In genomic region chr5:80611571-80611970, GRCm38 (mm10) we compare ENCODE assay signal across 34 mouse cellular contexts.
"Had no signal": no experiment of that assay in that cellular context is flagged by ENCODE, and none has a peak within 500 bp of the region (broad histone marks: within the 10 kb centered on the region; RNA-seq: fewer than 3 reads in every experiment).

No protein-coding gene starts in this region.

- H3K36me3 ChIP-seq: heart, embryonic 12.5 days; heart, embryonic 13.5 days; heart, embryonic 15.5 days; hindbrain, embryonic 10.5 days; hindbrain, embryonic 12.5 days; hindbrain, embryonic 13.5 days; hindbrain, embryonic 15.5 days; intestine, embryonic 15.5 days; kidney, embryonic 15.5 days had no signal

- H3K4me3 ChIP-seq: heart, embryonic 12.5 days; heart, embryonic 13.5 days; heart, embryonic 15.5 days; hindbrain, embryonic 10.5 days; hindbrain, embryonic 12.5 days; hindbrain, embryonic 13.5 days; hindbrain, embryonic 15.5 days; intestine, embryonic 15.5 days; kidney, embryonic 15.5 days; layer of hippocampus, adult 2 months; left cerebral cortex, adult 2 months had no signal

- DNase-seq: heart, postnatal 10 days; heart, postnatal 14 days; heart, postnatal 36 days; heart, postnatal 4 days; kidney, adult 11 months; kidney, adult 2 months; kidney, adult 8-10 months; kidney, adult 9 months; kidney, postnatal 10 days; kidney, postnatal 14 days; kidney, postnatal 25 days; kidney, postnatal 36 days; kidney, postnatal 4 days; layer of hippocampus, adult 9-11 months; layer of hippocampus, postnatal 36 days had no signal

- H3K9ac ChIP-seq: heart, embryonic 12.5 days; heart, embryonic 13.5 days; heart, embryonic 15.5 days; hindbrain, embryonic 12.5 days; hindbrain, embryonic 13.5 days; hindbrain, embryonic 14.5 days; hindbrain, embryonic 15.5 days; intestine, embryonic 15.5 days; kidney, embryonic 15.5 days had no signal

- H3K4me2 ChIP-seq: heart, embryonic 11.5 days; heart, embryonic 12.5 days; heart, embryonic 13.5 days; heart, embryonic 15.5 days; hindbrain, embryonic 12.5 days; hindbrain, embryonic 13.5 days; hindbrain, embryonic 14.5 days; hindbrain, embryonic 15.5 days; intestine, embryonic 15.5 days; kidney, embryonic 15.5 days had no signal

- H3K9me3 ChIP-seq: heart, embryonic 12.5 days; heart, embryonic 13.5 days; heart, embryonic 15.5 days; hindbrain, embryonic 10.5 days; hindbrain, embryonic 12.5 days; hindbrain, embryonic 13.5 days; hindbrain, embryonic 15.5 days; intestine, embryonic 15.5 days; kidney, embryonic 15.5 days had no signal

- H3K4me1 ChIP-seq: heart, embryonic 12.5 days; heart, embryonic 13.5 days; heart, embryonic 15.5 days; hindbrain, embryonic 10.5 days; hindbrain, embryonic 12.5 days; hindbrain, embryonic 13.5 days; hindbrain, embryonic 15.5 days; intestine, embryonic 15.5 days; kidney, embryonic 15.5 days had no signal

- H3K27ac ChIP-seq: heart, embryonic 13.5 days; heart, embryonic 15.5 days; hindbrain, embryonic 10.5 days; hindbrain, embryonic 12.5 days; hindbrain, embryonic 13.5 days; hindbrain, embryonic 14.5 days; hindbrain, embryonic 15.5 days; hindbrain, postnatal 0 days; intestine, embryonic 15.5 days; kidney, embryonic 15.5 days; kidney, postnatal 0 days; layer of hippocampus, adult 2 months; left cerebral cortex, adult 2 months had no signal

- ATAC-seq: hindbrain, embryonic 16.5 days; hindbrain, postnatal 0 days; inflammation-experienced regulatory T-cells, adult 6 months; intestine, embryonic 15.5 days; intestine, embryonic 16.5 days; intestine, postnatal 0 days had no signal

- H3K27me3 ChIP-seq: heart, embryonic 12.5 days; heart, embryonic 13.5 days; heart, embryonic 15.5 days; hindbrain, embryonic 12.5 days; hindbrain, embryonic 13.5 days; hindbrain, embryonic 15.5 days; intestine, embryonic 15.5 days; kidney, embryonic 15.5 days had no signal
